Mouse (Mus musculus) C2C12 (cell line): ENCODE results near the gene Cyb5r1. TPM values are rescaled to one million over a fixed set of nuclear protein-coding genes. Genes with fewer than 3 reads are reported as not detected.

Source experiments
- H3K27me3 ChIP-seq: one replicate; pipeline ENCODE4 v1.6.1; 2011; ENCODE audit not compliant: control insufficient read depth, insufficient read depth, insufficient read length
- H3K36me3 ChIP-seq: one replicate; pipeline ENCODE4 v1.6.1; 2011; ENCODE audit not compliant: control insufficient read depth, insufficient read depth
- H3K4me3 ChIP-seq: one replicate; pipeline ENCODE4 v1.5.1; 2011; ENCODE audit warnings: mild to moderate bottlenecking, control low read depth; ENCODE audit not compliant: poor library complexity, insufficient read depth, severe bottlenecking
- H3K79me2 ChIP-seq: one replicate; pipeline ENCODE4 v1.6.1; 2011; ENCODE audit not compliant: control insufficient read depth, insufficient read depth
- H3K79me3 ChIP-seq: one replicate; pipeline ENCODE4 v1.6.1; 2011; ENCODE audit warnings: low read depth, control low read depth
- H3ac ChIP-seq: one replicate; pipeline ENCODE3; 2011; ENCODE audit warnings: low read depth; ENCODE audit not compliant: control insufficient read depth, insufficient read length
- CEBPB ChIP-seq: IDR thresholded peaks from one replicate; pipeline ENCODE4 v1.6.1; 2011; ENCODE audit warnings: low read depth, mild to moderate bottlenecking, control low read depth, moderate library complexity
- CTCF ChIP-seq: IDR thresholded peaks from one replicate; pipeline ENCODE4 v1.5.1; 2011; ENCODE audit not compliant: control insufficient read depth, insufficient read depth, insufficient read length
- FOSL1 ChIP-seq: IDR thresholded peaks from one replicate; pipeline ENCODE4 v1.8.0; 2011; ENCODE audit warnings: mild to moderate bottlenecking, low read length; ENCODE audit not compliant: poor library complexity, insufficient read depth, severe bottlenecking
- MAX ChIP-seq: IDR thresholded peaks from one replicate; pipeline ENCODE4 v1.6.1; 2011; ENCODE audit warnings: mild to moderate bottlenecking, control low read depth
- MYOD1 ChIP-seq: IDR thresholded peaks from one replicate; pipeline ENCODE4 v1.6.1; 2011; ENCODE audit warnings: low read depth; ENCODE audit not compliant: control insufficient read depth, insufficient read length
- MYOG ChIP-seq: IDR thresholded peaks from one replicate; pipeline ENCODE4 v1.6.1; 2011; ENCODE audit not compliant: control insufficient read depth, insufficient read length; ENCODE audit errors: extremely low read depth
- USF1 ChIP-seq: IDR thresholded peaks from one replicate; pipeline ENCODE4 v1.6.1; 2011; ENCODE audit warnings: low read depth, mild to moderate bottlenecking, control low read depth, moderate library complexity
- polyA plus RNA-seq: library from polyadenylated mRNA; unstranded; fragments of >200 nt; fragmentation: generic; extraction: Trizol; gene quantifications from one replicate; pipeline ENCODE4 v1.2.1, GENCODE M21; 2012; ENCODE audit warnings: missing spikeins

The Cyb5r1 gene
- polyA plus RNA-seq, 1 experiment = 68.4 TPM

- Histone ChIP-seq H3K36me3 (peaks cover 23% of the 10 kb centered on the region), H3K4me3 (no peak overlapping the region), H3K79me2 (peaks cover 35% of the 10 kb centered on the region), H3ac (no peak overlapping the region), H3K79me3 (peaks cover 31% of the 10 kb centered on the region), H3K27me3 (no peaks in the 10 kb centered on the region)
- no peak for TF ChIP-seq MYOD1
- no peak for TF ChIP-seq USF1
- TF ChIP-seq CEBPB = no peak
- TF ChIP-seq FOSL1 = no peak
- no peak for TF ChIP-seq MYOG
These were observed 42.2 kb upstream of the Cyb5r1 start for GRCm38 (mm10) chr1:134363194-134363593.

GRCm38 (mm10) chr1:134365491-134365890, 39.9 kb upstream of the Cyb5r1 start:
- no peaks in the 10 kb centered on the region for H3K27me3 ChIP-seq
- no peak overlapping the region for H3K4me3 ChIP-seq
- TF ChIP-seq CTCF (no peak), CEBPB (no peak), MAX (no peak), MYOD1 (no peak), FOSL1 (no peak), USF1 (no peak), MYOG (no peak)
- H3ac ChIP-seq = no peak overlapping the region
- H3K79me2 ChIP-seq = peaks cover 12% of the 10 kb centered on the region
- H3K36me3 ChIP-seq = peaks cover 2% of the 10 kb centered on the region
- H3K79me3 ChIP-seq = peaks cover 10% of the 10 kb centered on the region

GRCm38 (mm10) chr1:134368777-134369337, 36.5 kb upstream of the Cyb5r1 start:
- H3K27me3 ChIP-seq = no peaks in the 10 kb centered on the region
- H3K79me2 ChIP-seq = no peaks in the 10 kb centered on the region
- H3ac ChIP-seq = no peak overlapping the region
- no peak overlapping the region for H3K4me3 ChIP-seq
- no peaks in the 10 kb centered on the region for H3K79me3 ChIP-seq
- TF ChIP-seq CTCF = no peak
- TF ChIP-seq FOSL1 = no peak
- no peak for TF ChIP-seq USF1
- TF ChIP-seq CEBPB = no peak
- TF ChIP-seq MAX = no peak
- no peak for TF ChIP-seq MYOD1
- TF ChIP-seq MYOG = no peak
- H3K36me3 ChIP-seq = no peaks in the 10 kb centered on the region

GRCm38 (mm10) chr1:134374124-134374523, 31.2 kb upstream of the Cyb5r1 start:
- Histone ChIP-seq H3K36me3 (no peaks in the 10 kb centered on the region), H3K4me3 (no peak overlapping the region), H3K27me3 (no peaks in the 10 kb centered on the region), H3ac (no peak overlapping the region), H3K79me2 (no peaks in the 10 kb centered on the region), H3K79me3 (no peaks in the 10 kb centered on the region)
- TF ChIP-seq CTCF (no peak), MAX (no peak), USF1 (no peak), CEBPB (no peak), FOSL1 (no peak), MYOG (no peak), MYOD1 (peak; percentile 68)

GRCm38 (mm10) chr1:134381051-134381450, 24.3 kb upstream of the Cyb5r1 start:
- TF ChIP-seq USF1 = no peak
- no peak for TF ChIP-seq FOSL1
- TF ChIP-seq CTCF = no peak
- no peak for TF ChIP-seq MYOG
- H3K4me3 ChIP-seq = no peak overlapping the region

More at GRCm38 (mm10) chr1:134381051-134381450, 24.3 kb upstream of the Cyb5r1 start:
- Histone ChIP-seq H3K36me3 (no peaks in the 10 kb centered on the region), H3K79me2 (no peaks in the 10 kb centered on the region), H3K27me3 (no peaks in the 10 kb centered on the region), H3ac (no peak overlapping the region), H3K79me3 (no peaks in the 10 kb centered on the region)
